Mouse (Mus musculus) intestine, embryonic 16.5 days (tissue): ENCODE measurements around the gene Ptprn2. TPM values are rescaled to one million over a fixed set of nuclear protein-coding genes. Genes with fewer than 3 reads are reported as not detected.

Experiments
- ATAC-seq: fragments of 200-750 bp; cut with Nextera tagmentation; 2 replicates; pipeline ENCODE4 v1.8.0; 2017; ENCODE audit warnings: moderate TSS enrichment, moderate library complexity
- H3K27ac ChIP-seq: fragments of 300-500 bp; sonication (generic); 2 replicates; pipeline ENCODE4 v1.5.1; 2014; ENCODE audit warnings: mild to moderate bottlenecking, low read length
- H3K27me3 ChIP-seq: fragments of 300-500 bp; sonication (generic); replicated peaks from 2 replicates; pipeline ENCODE4 v1.6.1; 2014; ENCODE audit warnings: low read length, control low read depth, mixed read lengths; ENCODE audit not compliant: control insufficient read depth, insufficient read depth
- H3K36me3 ChIP-seq: fragments of 300-500 bp; sonication (generic); 2 replicates; pipeline ENCODE4 v1.6.1; 2014; ENCODE audit warnings: low read length, control low read depth; ENCODE audit not compliant: control insufficient read depth, insufficient read depth
- H3K4me1 ChIP-seq: fragments of 300-500 bp; sonication (generic); 2 replicates; pipeline ENCODE4 v1.6.1; 2014; ENCODE audit warnings: low read length, control low read depth, mixed read lengths; ENCODE audit not compliant: control insufficient read depth, insufficient read depth
- H3K4me2 ChIP-seq: fragments of 300-500 bp; sonication (generic); 2 replicates; pipeline ENCODE4 v1.6.1; 2014; ENCODE audit warnings: low read depth, low read length, control low read depth
- H3K4me3 ChIP-seq: fragments of 300-500 bp; sonication (generic); 2 replicates; pipeline ENCODE4 v1.5.1; 2014; ENCODE audit warnings: mild to moderate bottlenecking, low read length
- H3K9ac ChIP-seq: fragments of 300-500 bp; sonication (generic); 2 replicates; pipeline ENCODE4 v1.6.1; 2014; ENCODE audit warnings: low read depth, low read length
- H3K9me3 ChIP-seq: fragments of 300-500 bp; sonication (generic); 2 replicates; pipeline ENCODE4 v1.6.1; 2016; ENCODE audit warnings: low read length, control low read depth; ENCODE audit not compliant: control insufficient read depth
- WGBS: fragments of 180-500 bp; shearing (Covaris S2); extraction: QIAGEN DNeasy Blood & Tissue Kit; methylation state at CpG from one replicate; pipeline ENCODE4 v1.1.7; 2014; 5-methylcytosine and 5-hydroxymethylcytosine counted together
- polyA plus RNA-seq: library from polyadenylated mRNA; unstranded; fragments of >200 nt; fragmentation: Nextera tagmentation; extraction: Ambion mirVana; gene quantifications from 2 replicates; pipeline ENCODE4 v1.2.1, GENCODE M21; 2015

Ptprn2 gene
- polyA plus RNA-seq, 1 experiment from 2014 or later, result 1.8 TPM

DNA sequence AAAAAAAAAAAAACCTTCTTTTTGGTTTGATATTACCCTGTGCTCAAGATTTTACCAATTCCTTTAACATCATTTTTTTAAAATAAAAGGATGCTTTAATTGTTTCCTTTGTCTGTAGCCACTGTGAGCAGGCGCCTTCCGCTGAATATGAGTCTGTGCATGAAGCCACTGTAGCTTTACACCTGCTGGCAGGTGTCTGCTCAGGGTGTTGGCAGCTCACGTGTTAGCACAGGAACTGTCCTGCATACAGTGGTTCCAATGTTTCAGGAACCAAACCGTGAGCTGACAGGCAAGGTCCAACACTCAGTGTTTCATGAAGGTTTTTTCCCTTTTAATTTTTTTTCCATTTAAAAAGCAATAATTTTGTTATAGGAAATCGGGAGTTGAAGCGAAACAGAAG is 123.1 kb downstream of the Ptprn2 start:
- no peak overlapping the region for H3K4me2 ChIP-seq
- ATAC-seq, result no peak
- WGBS, result 84% methylated on average over 6 of the region's 6 CpGs
- H3K4me3 ChIP-seq, result no peak overlapping the region
- no peak overlapping the region for H3K9ac ChIP-seq
- H3K9me3 ChIP-seq, result no peaks in the 10 kb centered on the region
- no peaks in the 10 kb centered on the region for H3K36me3 ChIP-seq
- H3K27ac ChIP-seq, result no peak overlapping the region
- H3K4me1 ChIP-seq, result no peaks in the 10 kb centered on the region
- H3K27me3 ChIP-seq, result no peaks in the 10 kb centered on the region

DNA sequence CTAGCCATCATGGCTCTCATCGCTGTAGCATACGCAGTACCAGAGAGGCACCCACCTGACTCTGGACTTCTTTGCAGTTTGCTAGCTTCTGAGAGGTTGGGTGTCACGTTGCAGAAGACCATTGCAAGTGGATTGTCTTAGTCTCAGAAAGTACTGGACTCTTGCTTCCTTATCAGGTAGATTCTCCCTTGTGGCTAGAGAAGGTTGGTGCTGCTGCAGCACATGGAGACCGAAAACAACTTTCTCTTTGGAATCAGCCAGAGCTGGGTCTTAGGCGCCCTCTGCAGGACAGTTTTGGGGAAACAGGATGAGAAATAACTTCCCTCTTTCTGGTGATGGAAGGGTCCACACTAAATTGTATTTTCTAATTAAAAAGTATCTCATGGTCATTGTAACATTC is 134.3 kb downstream of the Ptprn2 start:
- Histone ChIP-seq H3K36me3 (no peaks in the 10 kb centered on the region), H3K4me3 (no peak overlapping the region), H3K27me3 (no peaks in the 10 kb centered on the region), H3K9ac (no peak overlapping the region), H3K4me2 (no peak overlapping the region), H3K4me1 (no peaks in the 10 kb centered on the region), H3K27ac (no peak overlapping the region), H3K9me3 (no peaks in the 10 kb centered on the region)
- WGBS, result 41% methylated on average over 5 of the region's 5 CpGs
- ATAC-seq, result peak; percentile 71

DNA sequence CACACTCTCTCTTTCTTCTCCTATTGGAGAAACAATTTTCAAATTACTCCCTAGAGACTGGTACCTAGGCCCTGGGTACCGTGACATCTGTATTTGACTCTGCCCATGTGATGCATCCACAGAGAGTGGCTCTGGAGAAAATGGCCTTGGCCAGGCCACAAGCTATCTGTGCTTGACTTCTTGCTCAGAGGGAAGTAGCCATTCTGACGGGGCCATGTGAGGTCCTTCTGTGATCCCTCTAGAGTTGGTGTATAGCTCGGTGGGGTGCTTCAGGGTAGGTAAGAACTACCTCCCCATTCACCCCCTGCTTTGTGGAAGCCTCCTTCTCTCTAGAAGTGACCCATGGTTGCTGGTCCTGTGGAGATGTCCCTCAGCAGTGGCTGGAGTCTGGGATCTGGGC is 134.8 kb downstream of the Ptprn2 start:
- WGBS, result 71% methylated on average over 3 of the region's 3 CpGs
- Histone ChIP-seq H3K4me3 (no peak overlapping the region), H3K9ac (no peak overlapping the region), H3K4me2 (no peak overlapping the region), H3K27me3 (no peaks in the 10 kb centered on the region), H3K4me1 (no peaks in the 10 kb centered on the region), H3K36me3 (no peaks in the 10 kb centered on the region), H3K27ac (no peak overlapping the region), H3K9me3 (no peaks in the 10 kb centered on the region)
- peak; percentile 8; the same call in 1 of the 2 replicates for ATAC-seq

DNA sequence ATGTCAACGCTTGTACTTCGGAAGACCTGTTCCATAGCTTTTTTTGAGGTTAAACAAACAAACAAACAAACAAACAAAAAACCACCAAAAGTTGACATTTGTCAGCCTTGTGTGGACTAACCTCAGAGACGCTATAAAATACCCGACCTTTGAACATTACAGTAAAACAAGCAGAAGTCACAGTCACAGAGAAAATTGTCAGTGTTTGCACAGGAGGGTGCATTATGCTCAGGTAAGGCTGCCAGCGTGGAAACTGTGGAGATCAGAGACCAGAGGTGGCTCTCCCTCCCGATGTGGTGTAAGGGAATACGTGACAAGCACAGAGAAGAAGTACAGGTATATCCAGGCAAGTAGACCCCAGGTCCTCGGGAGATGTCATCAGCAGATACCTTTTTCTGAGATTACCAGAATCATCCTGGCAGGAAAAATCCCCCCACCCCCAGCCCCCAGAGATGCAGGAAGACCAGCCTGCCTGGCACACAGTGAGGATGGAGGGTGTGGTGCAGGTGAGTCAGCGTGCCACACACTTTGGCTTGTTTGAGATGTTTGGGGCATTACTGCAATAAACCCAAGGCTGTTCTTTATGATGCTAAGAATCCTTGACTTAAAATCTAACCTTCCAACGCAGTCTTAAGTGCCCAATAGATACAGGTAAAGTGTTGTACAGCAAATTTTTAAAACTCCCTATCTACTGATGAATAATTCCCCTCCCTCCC is 136.0 kb downstream of the Ptprn2 start:
- no peak overlapping the region for H3K4me2 ChIP-seq
- H3K9me3 ChIP-seq, result no peaks in the 10 kb centered on the region
- no peaks in the 10 kb centered on the region for H3K27me3 ChIP-seq
- peak; percentile 51 for ATAC-seq
- no peaks in the 10 kb centered on the region for H3K4me1 ChIP-seq
- no peak overlapping the region for H3K4me3 ChIP-seq
- no peak overlapping the region for H3K9ac ChIP-seq
- no peaks in the 10 kb centered on the region for H3K36me3 ChIP-seq
- H3K27ac ChIP-seq, result no peak overlapping the region
- 60% methylated on average over 10 of the region's 10 CpGs for WGBS

DNA sequence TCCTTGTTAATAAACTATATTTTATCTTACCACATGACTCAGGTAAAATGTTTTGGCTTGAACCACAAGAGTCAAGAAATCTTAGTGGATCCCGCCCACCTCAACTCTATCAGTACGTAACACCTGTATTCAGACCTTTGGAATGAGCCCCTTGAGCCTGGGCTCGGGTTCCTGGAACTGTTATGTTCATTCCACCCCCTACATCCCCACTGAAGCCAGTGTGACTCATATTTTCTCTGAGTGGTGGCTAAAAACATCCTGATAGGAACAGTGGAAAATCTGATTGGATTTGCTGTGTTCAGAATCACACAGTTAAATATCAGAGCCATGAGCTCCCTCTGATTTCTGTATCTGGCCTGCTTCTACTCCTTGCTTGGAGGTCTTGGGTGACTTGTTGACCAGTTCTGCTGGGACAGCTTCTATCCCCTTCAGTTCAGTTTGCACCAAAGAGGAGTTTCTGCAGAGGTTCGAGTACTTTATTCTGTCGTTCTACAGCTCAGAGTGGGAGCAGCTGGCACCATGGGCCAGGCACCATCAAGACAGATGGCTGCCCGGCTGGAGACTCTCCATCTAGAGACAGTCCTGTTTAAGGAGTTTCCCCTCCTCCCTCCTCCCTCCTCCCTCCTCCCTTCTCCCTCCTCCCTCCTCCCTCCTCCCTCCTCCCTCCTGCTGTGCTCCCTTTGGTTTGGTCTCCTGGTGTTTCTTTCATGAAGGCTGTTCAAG is 137.3 kb downstream of the Ptprn2 start:
- no peak overlapping the region for H3K9ac ChIP-seq
- no peaks in the 10 kb centered on the region for H3K36me3 ChIP-seq
- no peaks in the 10 kb centered on the region for H3K27me3 ChIP-seq
- no peaks in the 10 kb centered on the region for H3K4me1 ChIP-seq
- no peak overlapping the region for H3K4me2 ChIP-seq
- no peak for ATAC-seq
- no peak overlapping the region for H3K27ac ChIP-seq
- 60% methylated on average over 6 of the region's 6 CpGs for WGBS
- no peaks in the 10 kb centered on the region for H3K9me3 ChIP-seq
- H3K4me3 ChIP-seq, result no peak overlapping the region

DNA sequence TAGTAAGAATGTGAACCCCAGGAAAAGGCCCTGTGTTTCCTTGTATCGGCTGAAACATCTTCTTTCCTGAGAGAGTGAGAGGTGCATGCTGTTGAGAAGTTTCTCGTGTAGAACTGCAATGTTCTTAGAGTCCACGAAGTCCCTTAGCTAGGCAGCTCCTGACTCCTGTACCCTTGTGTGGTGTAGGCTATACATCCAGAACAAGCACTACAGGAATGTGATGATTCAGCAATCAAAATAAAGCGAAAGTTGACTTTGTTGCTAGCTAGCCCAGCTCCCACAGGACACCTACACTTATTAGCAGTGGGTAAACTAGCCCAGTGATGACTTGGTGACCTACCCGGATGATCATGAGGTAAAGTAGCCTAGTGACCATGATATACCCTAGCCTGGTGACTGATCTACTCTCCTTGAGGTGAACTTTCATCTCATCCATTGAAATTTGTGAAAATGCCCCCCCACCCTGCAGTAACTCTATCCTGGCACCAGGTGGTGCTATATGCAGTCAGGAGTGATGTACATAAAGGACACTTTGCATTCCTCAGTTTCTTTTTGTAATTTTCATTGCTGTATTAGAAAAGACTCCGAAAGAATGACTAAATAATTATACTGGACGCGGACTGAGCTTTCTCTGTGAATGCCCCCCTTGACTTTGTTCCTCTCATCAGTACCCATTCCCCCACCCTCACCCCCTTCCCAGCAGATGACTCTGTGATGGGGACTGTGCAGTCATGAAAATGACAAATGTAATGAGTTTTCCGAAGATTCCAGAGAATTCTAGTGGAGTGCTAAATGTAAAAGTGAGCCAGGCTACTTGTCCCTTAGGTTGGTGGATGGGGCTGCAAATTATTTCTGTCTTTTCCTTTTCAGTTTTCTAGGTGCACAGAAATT is 140.1 kb downstream of the Ptprn2 start:
- H3K27ac ChIP-seq, result no peak overlapping the region
- H3K27me3 ChIP-seq, result no peaks in the 10 kb centered on the region
- no peak for ATAC-seq
- 52% methylated on average over 9 of the region's 9 CpGs for WGBS
- no peak overlapping the region for H3K4me3 ChIP-seq
- no peaks in the 10 kb centered on the region for H3K9me3 ChIP-seq
- no peaks in the 10 kb centered on the region for H3K4me1 ChIP-seq
- no peak overlapping the region for H3K4me2 ChIP-seq
- H3K36me3 ChIP-seq, result no peaks in the 10 kb centered on the region
- H3K9ac ChIP-seq, result no peak overlapping the region

DNA sequence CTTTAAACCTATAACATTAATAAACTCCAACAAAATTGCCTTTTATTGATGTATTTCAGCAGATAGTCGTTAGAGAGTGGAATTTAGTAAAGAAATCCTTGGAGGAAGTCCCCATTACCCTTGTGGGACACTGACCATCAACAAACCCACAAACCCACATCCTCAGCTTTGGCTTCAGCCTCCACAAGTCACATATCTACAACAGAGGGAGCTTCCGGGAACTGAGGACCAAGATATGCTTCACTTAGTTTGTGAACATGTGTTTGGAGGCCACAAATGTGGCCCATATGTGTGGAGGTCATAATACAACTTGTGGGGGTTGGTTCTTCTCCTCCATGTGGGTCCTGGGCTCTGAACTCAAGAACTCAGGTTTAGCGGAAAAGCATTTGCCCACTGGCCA is 143.5 kb downstream of the Ptprn2 start:
- Histone ChIP-seq H3K4me2 (no peak overlapping the region), H3K27ac (no peak overlapping the region), H3K9ac (no peak overlapping the region), H3K9me3 (no peaks in the 10 kb centered on the region), H3K4me1 (no peaks in the 10 kb centered on the region), H3K36me3 (no peaks in the 10 kb centered on the region), H3K4me3 (no peak overlapping the region), H3K27me3 (no peaks in the 10 kb centered on the region)
- ATAC-seq, result no peak
- WGBS, result 80% methylated on average over 3 of the region's 3 CpGs

DNA sequence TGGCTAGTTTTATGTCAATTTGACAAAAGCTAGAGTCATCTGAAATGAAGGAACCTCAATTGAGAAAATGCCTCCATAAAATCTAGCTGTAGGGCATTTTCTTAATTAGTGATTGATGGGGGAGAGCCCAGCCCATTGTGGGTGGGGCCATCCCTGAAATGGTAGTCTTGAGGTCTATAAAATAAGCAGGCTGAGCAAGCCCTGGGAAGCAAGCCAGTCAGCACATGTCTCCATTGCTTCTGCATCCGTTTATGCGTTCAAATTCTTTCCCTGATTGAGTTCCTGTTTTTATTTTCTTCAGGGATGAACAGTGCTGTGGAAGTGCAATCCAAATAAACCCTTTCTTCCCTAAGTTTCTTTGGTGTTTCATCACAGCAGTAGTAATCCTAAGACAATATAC is 152.0 kb downstream of the Ptprn2 start:
- Histone ChIP-seq H3K9ac (no peak overlapping the region), H3K9me3 (no peaks in the 10 kb centered on the region), H3K36me3 (no peaks in the 10 kb centered on the region), H3K27ac (no peak overlapping the region), H3K27me3 (no peaks in the 10 kb centered on the region), H3K4me3 (no peak overlapping the region), H3K4me2 (no peak overlapping the region), H3K4me1 (peaks cover 4% of the 10 kb centered on the region; the same call in 1 of the 2 replicates)
- ATAC-seq, result no peak
- 45% methylated on average over 2 of the region's 2 CpGs for WGBS

DNA sequence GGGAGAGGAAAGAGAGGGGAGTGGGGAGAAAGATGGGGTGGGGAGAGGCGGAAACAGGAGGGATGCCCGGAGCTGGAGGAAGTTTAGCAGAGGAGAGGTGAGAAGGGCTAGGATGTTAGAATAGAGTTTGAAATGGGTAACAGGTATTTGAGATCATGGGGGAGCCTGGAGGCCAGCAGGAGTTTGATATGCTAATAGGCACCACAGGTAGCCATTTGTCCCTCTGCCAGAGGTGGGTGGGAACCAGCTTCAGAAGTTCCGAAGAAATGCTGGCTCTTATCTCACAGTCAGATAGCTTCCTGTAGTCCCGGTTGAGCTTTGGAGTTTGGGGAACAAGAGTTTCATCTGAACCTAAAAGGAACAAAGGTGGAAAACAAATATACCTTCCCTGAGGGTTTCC is 155.4 kb downstream of the Ptprn2 start:
- 14% methylated on average over 4 of the region's 4 CpGs for WGBS
- Histone ChIP-seq H3K27ac (no peak overlapping the region), H3K27me3 (no peaks in the 10 kb centered on the region)

More for the DNA sequence above, 155.4 kb downstream of the Ptprn2 start:
- Histone ChIP-seq H3K36me3 (no peaks in the 10 kb centered on the region), H3K4me3 (no peak overlapping the region), H3K9ac (no peak overlapping the region), H3K9me3 (no peaks in the 10 kb centered on the region), H3K4me1 (peaks cover 4% of the 10 kb centered on the region; the same call in 1 of the 2 replicates), H3K4me2 (no peak overlapping the region)
- no peak for ATAC-seq
